Comparison of ENCODE assay signal across 27 mouse cellular contexts in genomic region chr3:158777661-158778060, GRCm38 (mm10).
"Had no signal": no experiment of that assay in that cellular context is flagged by ENCODE, and none has a peak within 500 bp of the region (broad histone marks: within the 10 kb centered on the region; RNA-seq: fewer than 3 reads in every experiment).

No protein-coding gene starts in this region.

- H3K9ac ChIP-seq: heart, embryonic 12.5 days; hindbrain, embryonic 12.5 days; hindbrain, embryonic 15.5 days; kidney, embryonic 15.5 days; limb, embryonic 12.5 days; liver, embryonic 13.5 days had no signal

- H3K4me3 ChIP-seq: gastrocnemius, adult 2 months; heart, embryonic 10.5 days; heart, embryonic 12.5 days; hindbrain, embryonic 10.5 days; hindbrain, embryonic 12.5 days; hindbrain, embryonic 15.5 days; kidney, embryonic 15.5 days; limb, embryonic 10.5 days; limb, embryonic 12.5 days; liver, embryonic 13.5 days had no signal

- ATAC-seq: hindbrain, postnatal 0 days; intestine, embryonic 16.5 days had no signal

- H3K4me1 ChIP-seq: heart, embryonic 10.5 days; heart, embryonic 12.5 days; hindbrain, embryonic 10.5 days; hindbrain, embryonic 12.5 days; hindbrain, embryonic 15.5 days; kidney, embryonic 15.5 days; limb, embryonic 10.5 days; limb, embryonic 12.5 days; liver, embryonic 13.5 days had no signal

- H3K4me2 ChIP-seq: heart, embryonic 12.5 days; hindbrain, embryonic 12.5 days; hindbrain, embryonic 15.5 days; kidney, embryonic 15.5 days; limb, embryonic 12.5 days; liver, embryonic 11.5 days; liver, embryonic 13.5 days had no signal

- DNase-seq: gastrocnemius, adult 2 months; gastrocnemius, postnatal 10 days; gastrocnemius, postnatal 25 days; heart, adult 18-20 months; heart, postnatal 10 days; heart, postnatal 4 days; kidney, adult 11 months; kidney, adult 2 months; kidney, adult 9 months; kidney, postnatal 14 days; kidney, postnatal 36 days; layer of hippocampus, adult 9-11 months; layer of hippocampus, postnatal 36 days; liver; liver, embryonic 13.5 days had no signal

- H3K27ac ChIP-seq: gastrocnemius, adult 2 months; heart, embryonic 10.5 days; hindbrain, embryonic 10.5 days; hindbrain, embryonic 12.5 days; hindbrain, embryonic 15.5 days; hindbrain, postnatal 0 days; kidney, embryonic 15.5 days; kidney, postnatal 0 days; limb, embryonic 10.5 days; limb, embryonic 12.5 days; liver, embryonic 13.5 days had no signal

- H3K36me3 ChIP-seq: heart, embryonic 10.5 days; heart, embryonic 12.5 days; hindbrain, embryonic 10.5 days; hindbrain, embryonic 12.5 days; hindbrain, embryonic 15.5 days; kidney, embryonic 15.5 days; limb, embryonic 10.5 days; limb, embryonic 12.5 days; liver, embryonic 13.5 days had no signal

- H3K27me3 ChIP-seq: heart, embryonic 12.5 days; hindbrain, embryonic 12.5 days; hindbrain, embryonic 15.5 days; kidney, embryonic 15.5 days; limb, embryonic 12.5 days; liver, embryonic 13.5 days had no signal

- H3K9me3 ChIP-seq: heart, embryonic 10.5 days; heart, embryonic 12.5 days; hindbrain, embryonic 10.5 days; hindbrain, embryonic 12.5 days; hindbrain, embryonic 15.5 days; kidney, embryonic 15.5 days; limb, embryonic 10.5 days; limb, embryonic 12.5 days had no signal
